Mouse (Mus musculus): ENCODE results near the gene Nit1. TPM values are rescaled to one million over a fixed set of nuclear protein-coding genes. Genes with fewer than 3 reads are reported as not detected.
"Not testable (repeated sequence)": the region's sequence is repeated elsewhere in the genome, so short reads cannot be mapped to it uniquely, and the experiment has no call there.

Gene Nit1
- polyA plus RNA-seq, 1 experiment from 2014 or later = 73.4 TPM

DNA sequence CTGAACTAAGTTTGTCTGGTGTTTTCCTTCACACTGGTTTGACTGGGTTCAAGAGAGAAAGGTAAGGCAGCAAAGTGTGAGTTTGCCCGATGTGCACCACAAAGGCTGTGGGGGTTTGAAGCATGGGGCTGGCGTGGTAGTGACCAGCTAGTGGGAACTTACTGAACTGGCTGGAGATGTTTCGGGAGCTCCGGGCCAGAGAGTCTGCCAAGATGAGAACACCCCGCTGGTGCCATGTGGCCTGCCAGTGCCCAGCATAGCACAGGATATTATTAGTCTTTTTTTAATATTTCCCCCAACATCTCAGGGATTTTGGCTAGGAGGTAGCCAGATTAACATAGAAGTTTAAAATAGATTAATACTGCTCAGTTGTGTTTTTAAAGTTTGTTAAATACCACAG, 25.3 kb downstream of the Nit1 start:
- Histone ChIP-seq H3K36me3 (replicated peaks; ENCODE audit: insufficient read depth, low read length) (no peaks in the 10 kb centered on the region), H3K27ac (ENCODE audit: low read depth) (no peak overlapping the region), H3K9me3 (ENCODE audit: low read length) (no peaks in the 10 kb centered on the region), H3K27me3 (ENCODE audit: insufficient read depth, low read length) (no peaks in the 10 kb centered on the region), H3K4me1 (ENCODE audit: insufficient read depth) (0 out of 2 replicates have a peak, but pooled peaks cover 4% of the 10 kb centered on the region), H3K9ac (replicated peaks) (no peak overlapping the region), H3K4me3 (ENCODE audit: low read depth, low read length) (no peak overlapping the region), H3K4me2 (ENCODE audit: low read depth, low read length) (peak overlapping the region; percentile 14; the same call in 1 of the 2 replicates)
- no peak for TF ChIP-seq EP300 (IDR thresholded peaks at IDR 0.05; ENCODE audit: low read depth)
- no peak for TF ChIP-seq CTCF (IDR thresholded peaks at IDR 0.05; ENCODE audit: low read depth)
- WGBS (ENCODE audit: insufficient replicate concordance) = 42% methylated on average over 5 of the region's 5 CpGs
- ATAC-seq (no peak), DNase-seq (no peak)

DNA sequence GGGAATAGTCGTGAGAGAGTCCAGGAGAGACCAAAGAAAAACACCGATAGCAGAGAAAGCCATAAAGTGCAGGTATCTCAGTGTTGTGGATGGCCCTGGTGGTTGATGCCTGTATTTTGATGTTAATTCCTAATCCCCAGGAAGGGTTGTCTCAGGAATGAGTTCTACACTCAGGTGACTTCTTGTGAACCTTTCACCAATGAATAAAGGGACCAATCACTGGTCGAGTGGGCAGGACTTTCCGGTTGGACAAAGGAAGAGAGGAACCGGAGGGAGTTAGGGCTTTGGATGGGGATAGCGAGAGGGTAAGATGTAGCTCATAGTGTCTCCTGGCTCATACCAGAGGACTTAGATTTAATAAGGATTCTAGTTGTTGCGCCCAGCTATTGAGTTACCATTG, 25.7 kb downstream of the Nit1 start:
- Histone ChIP-seq H3K9me3 (ENCODE audit: low read length) (no peaks in the 10 kb centered on the region), H3K9ac (replicated peaks) (no peak overlapping the region), H3K4me2 (ENCODE audit: low read depth, low read length) (peak overlapping the region; percentile 14; the same call in 1 of the 2 replicates), H3K27ac (ENCODE audit: low read depth) (no peak overlapping the region), H3K36me3 (replicated peaks; ENCODE audit: insufficient read depth, low read length) (no peaks in the 10 kb centered on the region), H3K4me3 (ENCODE audit: low read depth, low read length) (no peak overlapping the region), H3K4me1 (ENCODE audit: insufficient read depth) (0 out of 2 replicates have a peak, but pooled peaks cover 4% of the 10 kb centered on the region), H3K27me3 (ENCODE audit: insufficient read depth, low read length) (no peaks in the 10 kb centered on the region)
- 36% methylated on average over 7 of the region's 7 CpGs for WGBS (ENCODE audit: insufficient replicate concordance)
- no peak for ATAC-seq
- TF ChIP-seq EP300 (IDR thresholded peaks at IDR 0.05; ENCODE audit: low read depth) (no peak), CTCF (IDR thresholded peaks at IDR 0.05; ENCODE audit: low read depth) (no peak)
- DNase-seq = no peak

DNA sequence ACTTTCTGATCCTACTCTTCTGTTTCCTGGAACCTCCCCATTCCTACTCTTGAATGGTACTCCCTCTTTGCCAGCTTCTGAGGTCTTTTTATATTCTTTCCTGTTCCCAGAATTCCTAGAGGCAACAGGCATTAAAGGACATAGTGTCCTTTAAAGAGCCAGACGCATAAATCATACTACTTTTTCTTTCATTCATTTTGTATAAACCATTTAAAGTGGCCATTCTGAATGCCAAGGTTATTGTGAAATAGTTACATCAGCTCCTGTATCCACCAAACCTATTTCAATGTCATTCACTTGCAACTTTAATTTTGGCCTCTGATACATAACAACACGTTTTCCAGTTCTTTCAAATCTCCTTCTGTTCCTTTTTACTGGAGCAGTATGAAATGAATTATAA, 36.1 kb downstream of the Nit1 start:
- Histone ChIP-seq H3K9me3 (ENCODE audit: low read length) (no peaks in the 10 kb centered on the region), H3K27me3 (ENCODE audit: insufficient read depth, low read length) (no peaks in the 10 kb centered on the region), H3K27ac (ENCODE audit: low read depth) (no peak overlapping the region), H3K4me2 (ENCODE audit: low read depth, low read length) (no peak overlapping the region), H3K4me1 (ENCODE audit: insufficient read depth) (no peaks in the 10 kb centered on the region), H3K9ac (replicated peaks) (no peak overlapping the region), H3K4me3 (ENCODE audit: low read depth, low read length) (no peak overlapping the region), H3K36me3 (replicated peaks; ENCODE audit: insufficient read depth, low read length) (no peaks in the 10 kb centered on the region)
- 63% methylated on average over 2 of the region's 2 CpGs for WGBS (ENCODE audit: insufficient replicate concordance)
- DNase-seq (no peak), ATAC-seq (no peak)
- TF ChIP-seq CTCF (IDR thresholded peaks at IDR 0.05; ENCODE audit: low read depth) (no peak), EP300 (IDR thresholded peaks at IDR 0.05; ENCODE audit: low read depth) (no peak)

DNA sequence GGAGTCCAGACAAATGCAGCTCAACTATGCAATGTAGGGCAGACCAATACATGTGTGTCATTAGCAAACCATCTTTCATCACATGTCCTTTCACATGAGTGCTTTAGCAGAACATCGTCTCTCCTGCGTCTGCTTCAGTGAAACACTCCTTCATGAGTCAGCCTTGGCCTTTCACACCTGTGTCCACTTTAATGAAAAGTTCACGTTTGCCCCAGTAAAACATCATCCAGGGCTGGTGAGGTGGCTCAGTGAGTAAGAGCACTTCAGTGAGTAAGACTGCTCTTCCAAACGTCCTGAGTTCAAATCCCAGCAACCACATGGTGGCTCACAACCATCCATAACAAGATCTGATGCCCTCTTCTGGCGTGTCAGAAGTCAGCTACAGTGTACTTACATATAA, 39.3 kb downstream of the Nit1 start:
- H3K27ac ChIP-seq (ENCODE audit: low read depth); H3K4me2 ChIP-seq (ENCODE audit: low read depth, low read length); H3K9me3 ChIP-seq (ENCODE audit: low read length); DNase-seq; H3K4me3 ChIP-seq (ENCODE audit: low read depth, low read length); ATAC-seq; H3K27me3 ChIP-seq (ENCODE audit: insufficient read depth, low read length); H3K36me3 ChIP-seq (replicated peaks; ENCODE audit: insufficient read depth, low read length); H3K9ac ChIP-seq (replicated peaks); H3K4me1 ChIP-seq (ENCODE audit: insufficient read depth): not testable (repeated sequence)
- 66% methylated on average over 5 of the region's 5 CpGs for WGBS (ENCODE audit: insufficient replicate concordance)

DNA sequence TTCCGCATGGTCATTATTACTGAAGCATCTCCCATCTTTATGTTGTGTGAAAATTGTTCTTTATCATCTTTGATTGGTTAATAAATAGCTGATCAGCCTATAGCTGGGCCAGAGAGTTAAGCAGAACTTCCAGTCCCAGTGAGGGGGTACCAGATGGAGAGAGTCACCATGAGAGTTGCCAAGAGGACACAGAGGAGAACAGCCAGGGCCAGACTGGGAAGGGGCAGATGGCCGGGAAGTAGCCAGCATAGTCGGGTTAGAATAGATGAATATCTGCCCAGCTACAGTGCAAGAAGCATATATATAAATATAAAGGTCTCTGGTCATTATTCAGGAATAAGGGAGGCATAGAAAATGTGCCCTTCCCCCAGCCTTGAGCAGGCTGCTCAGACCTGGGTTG, 47.2 kb downstream of the Nit1 start:
- TF ChIP-seq EP300 (IDR thresholded peaks at IDR 0.05; ENCODE audit: low read depth) = no peak
- TF ChIP-seq CTCF (IDR thresholded peaks at IDR 0.05; ENCODE audit: low read depth) = no peak

DNA sequence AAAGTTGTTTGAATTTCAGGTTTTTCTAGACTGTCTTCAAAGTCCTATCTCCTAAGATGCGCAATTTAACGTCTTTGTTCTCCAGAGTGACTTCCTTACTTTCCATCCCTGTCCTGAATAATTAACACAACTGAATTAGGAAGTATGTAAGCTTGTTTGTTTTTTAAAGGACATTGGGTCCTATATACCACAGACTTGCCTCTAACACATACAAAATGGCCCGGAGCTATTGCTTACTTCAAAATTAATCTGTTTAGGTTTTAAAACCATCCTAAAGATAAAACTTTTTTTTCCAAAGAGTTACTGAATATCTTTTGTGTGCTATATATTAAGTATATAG, 50.4 kb downstream of the Nit1 start:
- Histone ChIP-seq H3K4me3 (ENCODE audit: low read depth, low read length) (peak overlapping the region; percentile 67), H3K9ac (replicated peaks) (peak overlapping the region; percentile 77), H3K4me2 (ENCODE audit: low read depth, low read length) (peak overlapping the region; percentile 73), H3K36me3 (replicated peaks; ENCODE audit: insufficient read depth, low read length) (no peaks in the 10 kb centered on the region), H3K27me3 (ENCODE audit: insufficient read depth, low read length) (peaks cover 8% of the 10 kb centered on the region), H3K4me1 (ENCODE audit: insufficient read depth) (peaks cover 19% of the 10 kb centered on the region), H3K9me3 (ENCODE audit: low read length) (peaks cover 2% of the 10 kb centered on the region; the same call in 1 of the 2 replicates), H3K27ac (ENCODE audit: low read depth) (peak overlapping the region; percentile 94)
- ATAC-seq (0 out of 2 replicates have a peak, but pooled peaks have one; percentile 20), DNase-seq (no peak)
- TF ChIP-seq EP300 (IDR thresholded peaks at IDR 0.05; ENCODE audit: low read depth) = no peak
- TF ChIP-seq CTCF (IDR thresholded peaks at IDR 0.05; ENCODE audit: low read depth) = no peak
- 9% methylated on average over 3 of the region's 3 CpGs for WGBS (ENCODE audit: insufficient replicate concordance)

More for the DNA sequence above, 47.2 kb downstream of the Nit1 start:
- DNase-seq (no peak), ATAC-seq (no peak)
- peaks cover 7% of the 10 kb centered on the region for H3K4me1 ChIP-seq (ENCODE audit: insufficient read depth)
- H3K9ac ChIP-seq (replicated peaks) = no peak overlapping the region
- peaks cover 8% of the 10 kb centered on the region for H3K27me3 ChIP-seq (ENCODE audit: insufficient read depth, low read length)
- H3K36me3 ChIP-seq (replicated peaks; ENCODE audit: insufficient read depth, low read length) = no peaks in the 10 kb centered on the region
- no peak overlapping the region for H3K27ac ChIP-seq (ENCODE audit: low read depth)
- H3K9me3 ChIP-seq (ENCODE audit: low read length) = peaks cover 2% of the 10 kb centered on the region; the same call in 1 of the 2 replicates
- H3K4me3 ChIP-seq (ENCODE audit: low read depth, low read length) = no peak overlapping the region
- H3K4me2 ChIP-seq (ENCODE audit: low read depth, low read length) = no peak overlapping the region
- WGBS (ENCODE audit: insufficient replicate concordance) = 70% methylated on average over 3 of the region's 3 CpGs
